Mouse (Mus musculus) liver, postnatal 0 days (tissue): ENCODE data around the gene Hhat. TPM values are rescaled to one million over a fixed set of nuclear protein-coding genes. Genes with fewer than 3 reads are reported as not detected.

Experiments used
- ATAC-seq: fragments of 200-750 bp; cut with Nextera tagmentation; 2 replicates; pipeline ENCODE4 v1.8.0; 2017; ENCODE audit warnings: mild to moderate bottlenecking, moderate library complexity
- DNase-seq: peaks from one replicate; pipeline ENCODE4 v3.0.0-alpha.2; 2016
- H3K27ac ChIP-seq: fragments of 300-500 bp; sonication (generic); 2 replicates; pipeline ENCODE4 v1.5.1; 2014; ENCODE audit warnings: antibody characterized with exemption, moderate library complexity, mild to moderate bottlenecking, low read depth
- H3K27me3 ChIP-seq: fragments of 300-500 bp; sonication (generic); 2 replicates; pipeline ENCODE4 v1.6.1; 2014; ENCODE audit warnings: low read length, control low read depth, mixed read lengths; ENCODE audit not compliant: insufficient read depth
- H3K36me3 ChIP-seq: fragments of 300-500 bp; sonication (generic); replicated peaks from 2 replicates; pipeline ENCODE4 v1.6.1; 2014; ENCODE audit warnings: mild to moderate bottlenecking, control low read depth, low read length, moderate library complexity, mixed read lengths; ENCODE audit not compliant: insufficient read depth
- H3K4me1 ChIP-seq: fragments of 300-500 bp; sonication (generic); 2 replicates; pipeline ENCODE4 v1.6.1; 2014; ENCODE audit warnings: antibody characterized with exemption, mild to moderate bottlenecking, control low read depth; ENCODE audit not compliant: insufficient read depth
- H3K4me2 ChIP-seq: fragments of 300-500 bp; sonication (generic); 2 replicates; pipeline ENCODE4 v1.6.1; 2014; ENCODE audit warnings: low read depth, mild to moderate bottlenecking, low read length, moderate library complexity, mixed read lengths
- H3K4me3 ChIP-seq: fragments of 300-500 bp; sonication (generic); 2 replicates; pipeline ENCODE4 v1.5.1; 2014; ENCODE audit warnings: low read depth, low read length
- H3K9ac ChIP-seq: fragments of 300-500 bp; sonication (generic); replicated peaks from 2 replicates; pipeline ENCODE4 v1.6.1; 2014; ENCODE audit warnings: mild to moderate bottlenecking, moderate library complexity
- H3K9me3 ChIP-seq: fragments of 300-500 bp; sonication (generic); 2 replicates; pipeline ENCODE4 v1.6.1; 2016; ENCODE audit warnings: mild to moderate bottlenecking, control low read depth, low read length, mixed read lengths
- CTCF ChIP-seq: sonication (generic); IDR thresholded peaks from 2 replicates; pipeline ENCODE4 v1.5.1; 2016; ENCODE audit warnings: antibody characterized with exemption, low read depth
- EP300 ChIP-seq: IDR thresholded peaks from 2 replicates; pipeline ENCODE4 v1.6.1; 2016; ENCODE audit warnings: antibody characterized with exemption, low read depth, mild to moderate bottlenecking
- WGBS: fragments of 180-500 bp; shearing (Covaris S2); extraction: QIAGEN DNeasy Blood & Tissue Kit; methylation state at CpG from one replicate; pipeline ENCODE4 v1.1.7; 2014; ENCODE audit not compliant: insufficient replicate concordance; 5-methylcytosine and 5-hydroxymethylcytosine counted together
- polyA plus RNA-seq: library from polyadenylated mRNA; unstranded; fragments of >200 nt; fragmentation: Nextera tagmentation; extraction: Ambion mirVana; gene quantifications from 2 replicates; pipeline ENCODE4 v1.2.1, GENCODE M21; 2015

Hhat gene
- polyA plus RNA-seq, 1 experiment from 2014 or later = 1.1 TPM

DNA sequence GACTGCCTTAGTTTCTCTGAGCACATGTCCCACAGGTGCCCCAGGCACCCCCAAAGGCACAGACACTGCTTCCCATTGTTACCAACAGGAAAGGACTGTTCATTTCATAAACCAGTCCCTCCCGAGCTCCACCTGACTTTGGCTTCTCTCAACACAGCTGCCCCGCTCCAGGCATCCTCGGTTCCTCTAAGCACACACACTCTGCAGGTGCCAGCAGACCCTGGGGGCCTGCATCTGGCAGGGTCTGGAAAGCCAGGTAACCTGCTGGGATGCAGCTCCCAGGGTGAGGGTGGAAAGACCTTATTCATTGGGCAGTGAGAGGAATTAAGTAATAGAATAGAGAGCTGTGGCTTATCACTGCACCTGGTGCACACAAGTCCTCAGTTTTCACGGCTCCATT lies 107.4 kb downstream of the Hhat start:
- no peak for TF ChIP-seq CTCF
- TF ChIP-seq EP300 = no peak
- no peak overlapping the region for H3K4me2 ChIP-seq
- no peaks in the 10 kb centered on the region for H3K36me3 ChIP-seq
- H3K27me3 ChIP-seq = no peaks in the 10 kb centered on the region
- H3K9ac ChIP-seq = no peak overlapping the region
- WGBS = 72% methylated on average over 4 of the region's 4 CpGs
- no peaks in the 10 kb centered on the region; the same call in 1 of the 2 replicates for H3K9me3 ChIP-seq
- no peaks in the 10 kb centered on the region for H3K4me1 ChIP-seq
- DNase-seq (no peak), ATAC-seq (no peak)
- no peak overlapping the region for H3K27ac ChIP-seq
- H3K4me3 ChIP-seq = no peak overlapping the region

DNA sequence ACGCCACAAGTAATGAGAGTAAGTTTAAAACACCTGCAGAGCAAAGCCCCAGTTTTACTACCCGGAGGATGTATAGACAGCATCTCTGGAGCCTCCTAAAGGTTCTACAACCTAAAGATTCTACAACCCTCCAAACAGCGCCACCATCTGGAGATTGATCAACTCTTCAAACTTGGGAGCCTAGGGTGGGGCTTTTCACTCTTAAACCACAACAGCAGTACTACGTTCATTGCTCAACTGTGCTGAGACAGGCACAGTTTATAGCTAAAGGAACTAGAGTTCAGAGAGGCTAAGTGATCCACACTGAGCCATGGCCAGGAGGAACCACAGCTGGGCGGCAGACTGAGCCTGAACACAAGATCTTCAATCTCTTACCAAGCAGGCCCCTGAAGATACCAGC lies 107.9 kb downstream of the Hhat start:
- DNase-seq (no peak), ATAC-seq (no peak)
- no peak for TF ChIP-seq EP300
- 0 out of 2 replicates have a peak, but pooled peaks have one; percentile 13 for TF ChIP-seq CTCF
- Histone ChIP-seq H3K4me1 (no peaks in the 10 kb centered on the region), H3K9me3 (no peaks in the 10 kb centered on the region; the same call in 1 of the 2 replicates), H3K9ac (no peak overlapping the region), H3K27me3 (no peaks in the 10 kb centered on the region), H3K27ac (no peak overlapping the region), H3K4me2 (no peak overlapping the region), H3K4me3 (no peak overlapping the region), H3K36me3 (no peaks in the 10 kb centered on the region)
- 52% methylated on average over 5 of the region's 5 CpGs for WGBS

DNA sequence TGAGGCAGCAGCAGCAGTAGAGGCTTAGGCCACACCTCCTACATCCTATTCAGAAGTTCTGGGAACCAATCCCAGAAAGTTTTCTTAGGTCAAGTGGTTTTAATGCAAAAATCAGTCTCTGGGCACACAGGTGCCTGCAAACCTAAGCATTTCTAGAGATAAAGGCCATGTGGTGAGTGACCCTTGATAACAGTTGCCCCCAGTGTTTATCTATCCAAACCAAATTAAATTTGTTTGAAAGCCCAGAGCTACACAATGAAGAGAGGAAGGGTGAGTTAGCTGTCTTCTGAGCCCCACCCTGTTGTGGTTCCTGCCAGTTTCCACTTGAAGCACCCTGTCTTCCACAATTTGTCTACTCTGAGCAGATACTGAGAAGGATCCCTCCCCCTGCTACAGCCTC lies 109.4 kb downstream of the Hhat start:
- H3K9me3 ChIP-seq = no peaks in the 10 kb centered on the region; the same call in 1 of the 2 replicates
- DNase-seq = no peak
- no peaks in the 10 kb centered on the region for H3K36me3 ChIP-seq
- TF ChIP-seq CTCF = no peak
- no peak; the same call in 1 of the 2 replicates for TF ChIP-seq EP300
- no peak overlapping the region for H3K27ac ChIP-seq
- H3K9ac ChIP-seq = no peak overlapping the region
- H3K27me3 ChIP-seq = no peaks in the 10 kb centered on the region
- no peak overlapping the region for H3K4me3 ChIP-seq
- ATAC-seq = peak; percentile 29; the same call in 1 of the 2 replicates
- H3K4me1 ChIP-seq = no peaks in the 10 kb centered on the region
- H3K4me2 ChIP-seq = no peak overlapping the region

DNA sequence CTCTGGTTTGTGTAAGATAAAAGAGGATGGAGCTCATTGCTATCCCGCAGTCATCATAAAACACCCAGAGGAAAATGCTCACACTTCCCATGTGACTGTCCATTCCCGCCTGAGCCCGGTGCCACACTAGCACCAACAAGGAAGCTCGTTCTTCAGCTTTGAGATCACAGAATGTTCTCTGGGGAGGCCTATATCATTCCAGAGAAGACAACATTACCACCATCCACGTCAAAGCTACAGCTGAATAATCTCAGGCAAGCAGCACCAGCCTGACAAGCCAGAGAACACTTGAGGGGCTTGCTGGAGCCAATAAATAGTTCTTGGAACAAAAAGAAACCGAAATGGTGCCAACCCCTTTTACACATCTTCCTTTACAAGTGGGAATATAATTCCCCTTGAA lies 113.6 kb downstream of the Hhat start:
- ATAC-seq (no peak), DNase-seq (no peak)
- H3K27ac ChIP-seq = no peak overlapping the region
- no peak overlapping the region for H3K4me2 ChIP-seq
- no peak overlapping the region for H3K9ac ChIP-seq
- no peak overlapping the region for H3K4me3 ChIP-seq
- no peaks in the 10 kb centered on the region for H3K27me3 ChIP-seq
- TF ChIP-seq EP300 (no peak), CTCF (no peak)
- H3K9me3 ChIP-seq = no peaks in the 10 kb centered on the region; the same call in 1 of the 2 replicates
- no peaks in the 10 kb centered on the region for H3K36me3 ChIP-seq
- no peaks in the 10 kb centered on the region for H3K4me1 ChIP-seq
- 62% methylated on average over 6 of the region's 6 CpGs for WGBS

DNA sequence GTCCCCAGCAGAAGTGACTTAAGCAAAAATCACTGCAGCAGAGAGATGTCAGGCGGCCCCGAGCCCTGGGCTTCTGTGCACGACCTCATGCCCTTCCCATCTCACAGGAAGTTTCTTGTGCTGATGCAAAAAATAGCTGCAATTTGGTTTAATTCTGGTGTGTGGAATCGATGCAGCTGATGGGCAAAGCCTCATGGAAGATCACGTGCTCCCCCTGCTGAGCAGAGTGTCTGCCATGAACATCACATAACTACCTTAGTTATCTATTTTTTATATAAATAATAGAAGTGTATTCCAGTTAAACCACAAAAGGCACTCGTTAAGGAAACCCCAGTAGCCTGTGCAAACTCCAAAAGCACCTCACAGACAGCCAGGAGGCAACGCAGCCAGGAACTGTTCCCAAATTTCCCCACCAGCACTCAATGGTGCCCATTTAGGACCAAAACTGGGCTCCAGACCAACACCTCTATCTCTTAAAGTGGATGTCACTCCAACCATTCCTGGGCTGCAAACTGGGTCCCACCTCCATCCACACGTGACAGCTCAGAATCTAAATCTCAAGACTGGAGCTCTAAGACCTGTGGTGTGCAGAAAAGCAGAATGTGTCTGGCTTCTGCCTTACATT lies 118.9 kb downstream of the Hhat start:
- TF ChIP-seq CTCF (no peak), EP300 (no peak)
- no peak for DNase-seq
- Histone ChIP-seq H3K4me2 (no peak overlapping the region), H3K36me3 (no peaks in the 10 kb centered on the region), H3K27me3 (no peaks in the 10 kb centered on the region), H3K9ac (no peak overlapping the region), H3K4me3 (no peak overlapping the region), H3K27ac (no peak overlapping the region), H3K9me3 (no peaks in the 10 kb centered on the region), H3K4me1 (no peaks in the 10 kb centered on the region)
- WGBS = 66% methylated on average over 8 of the region's 8 CpGs
- no peak for ATAC-seq

DNA sequence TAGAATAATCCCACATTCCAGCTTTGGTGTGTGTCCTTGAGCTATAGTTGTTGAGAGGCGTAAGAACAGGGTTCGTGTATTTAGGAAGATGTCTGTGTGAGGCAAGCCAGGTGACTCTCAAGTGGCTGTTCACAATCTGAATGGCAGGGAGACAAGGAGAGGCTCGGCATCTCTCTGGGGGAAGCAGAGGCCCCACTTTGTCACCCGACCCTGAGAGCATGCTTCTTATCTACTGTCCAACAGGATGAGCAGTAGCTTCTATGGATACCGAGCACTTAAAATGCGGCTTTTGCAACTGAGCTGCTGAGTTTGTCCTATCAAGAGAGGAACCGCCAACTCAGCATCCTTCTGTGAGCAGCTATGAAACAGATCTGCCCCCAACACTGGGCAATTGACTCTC lies 120.4 kb downstream of the Hhat start:
- Histone ChIP-seq H3K4me3 (no peak overlapping the region), H3K4me1 (no peaks in the 10 kb centered on the region), H3K36me3 (no peaks in the 10 kb centered on the region), H3K4me2 (no peak overlapping the region), H3K9ac (no peak overlapping the region), H3K9me3 (no peaks in the 10 kb centered on the region), H3K27me3 (no peaks in the 10 kb centered on the region), H3K27ac (no peak overlapping the region)
- DNase-seq = no peak
- 58% methylated on average over 7 of the region's 7 CpGs for WGBS
- ATAC-seq = no peak
- TF ChIP-seq CTCF = no peak
- no peak for TF ChIP-seq EP300

DNA sequence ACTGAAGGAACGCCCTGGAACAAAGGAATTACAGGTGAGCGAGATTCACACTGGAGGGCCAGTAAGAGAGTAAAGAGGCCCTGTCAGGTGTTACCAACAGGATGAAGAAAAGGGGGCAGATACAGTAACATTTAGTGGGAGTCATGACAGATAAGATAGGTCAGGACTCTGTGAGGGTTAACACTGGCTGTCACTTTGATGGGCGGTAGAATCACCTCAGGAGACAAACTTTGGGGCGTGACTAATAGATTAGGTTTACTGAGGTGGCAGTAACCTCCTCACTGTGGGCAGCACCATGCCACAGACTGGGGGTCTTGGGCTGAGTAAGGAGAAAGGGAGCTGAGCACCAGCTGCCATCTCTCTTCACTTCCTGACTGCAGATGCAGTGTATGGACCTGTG lies 121.0 kb downstream of the Hhat start:
- no peak for ATAC-seq
- 69% methylated on average over 4 of the region's 4 CpGs for WGBS
- Histone ChIP-seq H3K9ac (no peak overlapping the region), H3K4me1 (no peaks in the 10 kb centered on the region), H3K9me3 (no peaks in the 10 kb centered on the region), H3K4me2 (no peak overlapping the region), H3K4me3 (no peak overlapping the region), H3K27ac (no peak overlapping the region), H3K27me3 (no peaks in the 10 kb centered on the region), H3K36me3 (no peaks in the 10 kb centered on the region)
- DNase-seq = no peak
- no peak for TF ChIP-seq CTCF
- no peak for TF ChIP-seq EP300
